Mouse (Mus musculus): Measurements from ENCODE around the gene Rnf146.

- TF ChIP-seq CTCF (IDR thresholded peaks at IDR 0.05; ENCODE audit: control insufficient read depth, insufficient read depth, low read length) (no peak), POLR2A (IDR thresholded peaks at IDR 0.05; ENCODE audit: borderline replicate concordance, control insufficient read depth, low read depth, low read length) (no peak)
Measured at GRCm38 (mm10) chr10:29352575-29352974, 9.7 kb downstream of the Rnf146 start.
